In genomic region chr19:60891934-60892547, GRCm38 (mm10) we compare ENCODE assay signal across 8 mouse cellular contexts. TPM values are rescaled to one million over a fixed set of nuclear protein-coding genes. Genes with fewer than 3 reads are reported as not detected.
A peak's percentile ranks its signal among the peaks of the same experiment; 100 is the strongest.
DNase-seq lines count a peak whose midpoint lies in the region; ATAC-seq lines count a peak whose summit lies in the region.

No protein-coding gene starts in this region.

- no peaks in the 10 kb centered on the region for H3K36me3 ChIP-seq in intestine, embryonic 15.5 days
- H3K36me3 ChIP-seq in limb, embryonic 11.5 days (ENCODE audit: control insufficient read depth, insufficient read depth, low read length): no peaks in the 10 kb centered on the region
- H3K36me3 ChIP-seq in midbrain, embryonic 14.5 days (ENCODE audit: control insufficient read depth, insufficient read depth, low read length): no peaks in the 10 kb centered on the region
- no peaks in the 10 kb centered on the region for H3K36me3 ChIP-seq in splenic B cell, adult 2 months (ENCODE audit: control insufficient read depth, insufficient read depth, low read length, poor library complexity, severe bottlenecking)

- H3K9me3 ChIP-seq in intestine, embryonic 15.5 days: no peaks in the 10 kb centered on the region
- H3K9me3 ChIP-seq in limb, embryonic 11.5 days (ENCODE audit: control insufficient read depth, low read length): no peaks in the 10 kb centered on the region
- H3K9me3 ChIP-seq in midbrain, embryonic 14.5 days (ENCODE audit: control insufficient read depth, low read length): no peaks in the 10 kb centered on the region

- no peaks in the 10 kb centered on the region for H3K27me3 ChIP-seq in intestine, embryonic 15.5 days (replicated peaks)
- H3K27me3 ChIP-seq in limb, embryonic 11.5 days (ENCODE audit: control insufficient read depth, insufficient read depth, low read length): no peaks in the 10 kb centered on the region
- H3K27me3 ChIP-seq in midbrain, embryonic 14.5 days (ENCODE audit: control insufficient read depth, insufficient read depth, low read length): no peaks in the 10 kb centered on the region
- no peaks in the 10 kb centered on the region for H3K27me3 ChIP-seq in splenic B cell, adult 2 months (ENCODE audit: control insufficient read depth, insufficient read depth, low read length, poor library complexity, severe bottlenecking)

- 37% methylated on average over 1 of the region's 1 CpGs for WGBS in intestine, embryonic 15.5 days
- WGBS in limb, embryonic 11.5 days: 50% methylated on average over 1 of the region's 1 CpGs
- WGBS in midbrain, embryonic 14.5 days: 33% methylated on average over 1 of the region's 1 CpGs

- no peak overlapping the region for H3K9ac ChIP-seq in intestine, embryonic 15.5 days
- H3K9ac ChIP-seq in limb, embryonic 11.5 days (ENCODE audit: low read length): no peak overlapping the region
- peak overlapping the region; percentile 83; the same call in 1 of the 2 replicates for H3K9ac ChIP-seq in midbrain, embryonic 14.5 days (replicated peaks; ENCODE audit: low read length)

- H3K4me1 ChIP-seq in intestine, embryonic 15.5 days (replicated peaks): no peaks in the 10 kb centered on the region; the same call in 1 of the 2 replicates
- peaks cover 7% of the 10 kb centered on the region; the same call in 1 of the 2 replicates for H3K4me1 ChIP-seq in limb, embryonic 11.5 days (ENCODE audit: control insufficient read depth, insufficient read depth, low read length)
- peaks cover 8% of the 10 kb centered on the region; the same call in 1 of the 2 replicates for H3K4me1 ChIP-seq in midbrain, embryonic 14.5 days (ENCODE audit: control insufficient read depth, insufficient read depth, low read length)

- H3K4me3 ChIP-seq in intestine, embryonic 15.5 days (replicated peaks): no peak overlapping the region; the same call in 1 of the 2 replicates
- no peak overlapping the region for H3K4me3 ChIP-seq in limb, embryonic 11.5 days (ENCODE audit: low read depth, low read length)
- H3K4me3 ChIP-seq in midbrain, embryonic 14.5 days (replicated peaks; ENCODE audit: low read depth, low read length): peak overlapping the region; percentile 81; the same call in 1 of the 2 replicates

- no peak for ATAC-seq in intestine, embryonic 15.5 days
- ATAC-seq in limb, embryonic 11.5 days (ENCODE audit: insufficient number of reproducible peaks, low FRiP score, low TSS enrichment, low read depth): no peak
- no peak for ATAC-seq in midbrain, embryonic 14.5 days (ENCODE audit: low FRiP score, low TSS enrichment)

- no peak overlapping the region for H3K27ac ChIP-seq in intestine, embryonic 15.5 days
- H3K27ac ChIP-seq in limb, embryonic 11.5 days (replicated peaks; ENCODE audit: low read depth, low read length): no peak overlapping the region
- no peak overlapping the region for H3K27ac ChIP-seq in midbrain, embryonic 14.5 days (replicated peaks; ENCODE audit: low read depth, low read length)

- intact Hi-C loops in gastrocnemius, postnatal 14 days (cut with DNase I; ENCODE audit: low total_unique reads): no loop called here

- DNase-seq in ovary, postnatal 36 days (ENCODE audit: low spot score): peak; percentile 50
- no peak for DNase-seq in ovary, adult 18-20 months (ENCODE audit: low spot score)
- DNase-seq in cerebellum, postnatal 36 days: peak; percentile 77 to 79
- DNase-seq in gastrocnemius, postnatal 14 days: peak; percentile 60
- peak; percentile 71 for DNase-seq in limb, embryonic 11.5 days (ENCODE audit: low spot score)
- DNase-seq in midbrain, embryonic 14.5 days: peak; percentile 68
- DNase-seq in splenic B cell, adult 2 months (ENCODE audit: low read depth, low spot score): peak; percentile 83

- H3K4me2 ChIP-seq in intestine, embryonic 15.5 days (replicated peaks): peak overlapping the region; percentile 91
- no peak overlapping the region; the same call in 1 of the 2 replicates for H3K4me2 ChIP-seq in limb, embryonic 11.5 days (ENCODE audit: low read depth, severe bottlenecking)
- peak overlapping the region; percentile 62 for H3K4me2 ChIP-seq in midbrain, embryonic 14.5 days (ENCODE audit: low read length)

RNA-seq across cellular contexts. Expression of gene Grk5, which starts 2.5 kb away (rescaled TPM):
- 1 to 10 TPM; 6.4 to 6.5 TPM for total RNA-seq in gastrocnemius, postnatal 14 days (2021)
- 1.5 and 2.0 TPM in 2 replicates for polyA plus RNA-seq in intestine, embryonic 15.5 days (2015; fragmentation: Nextera tagmentation; extraction: Ambion mirVana)
- polyA plus RNA-seq in limb, embryonic 11.5 days (2014; fragmentation: Nextera tagmentation; extraction: Ambion mirVana): 2.0 and 2.3 TPM in 2 replicates
- 3.6 and 3.7 TPM in 2 replicates for polyA plus RNA-seq in midbrain, embryonic 14.5 days (2014; fragmentation: Nextera tagmentation; extraction: Ambion mirVana)

RNA-seq across cellular contexts. Expression of gene Prdx3, which starts 17.7 kb away (rescaled TPM):
- 100 to 1,000 TPM; 163 to 192 TPM for total RNA-seq in gastrocnemius, postnatal 14 days (2021)
- 150 and 158 TPM in 2 replicates for polyA plus RNA-seq in intestine, embryonic 15.5 days (2015; fragmentation: Nextera tagmentation; extraction: Ambion mirVana)
- polyA plus RNA-seq in limb, embryonic 11.5 days (2014; fragmentation: Nextera tagmentation; extraction: Ambion mirVana): 77.5 and 79.9 TPM in 2 replicates
- 105 and 107 TPM in 2 replicates for polyA plus RNA-seq in midbrain, embryonic 14.5 days (2014; fragmentation: Nextera tagmentation; extraction: Ambion mirVana)

RNA-seq across cellular contexts. Expression of gene Sfxn4, which starts 30.8 kb away (rescaled TPM):
- total RNA-seq in gastrocnemius, postnatal 14 days (2021): 1 to 10 TPM; 1.6 to 1.9 TPM
- polyA plus RNA-seq in intestine, embryonic 15.5 days (2015; fragmentation: Nextera tagmentation; extraction: Ambion mirVana): 4.1 and 5.0 TPM in 2 replicates
- 13.9 and 14.4 TPM in 2 replicates for polyA plus RNA-seq in limb, embryonic 11.5 days (2014; fragmentation: Nextera tagmentation; extraction: Ambion mirVana)
- 10.8 and 12.9 TPM in 2 replicates for polyA plus RNA-seq in midbrain, embryonic 14.5 days (2014; fragmentation: Nextera tagmentation; extraction: Ambion mirVana)
